Mouse (Mus musculus): ENCODE data around the gene Trpc4ap. TPM values are rescaled to one million over a fixed set of nuclear protein-coding genes. Genes with fewer than 3 reads are reported as not detected.

The Trpc4ap gene
- polyA plus RNA-seq, 1 experiment from 2014 or later, result 115 TPM

DNA sequence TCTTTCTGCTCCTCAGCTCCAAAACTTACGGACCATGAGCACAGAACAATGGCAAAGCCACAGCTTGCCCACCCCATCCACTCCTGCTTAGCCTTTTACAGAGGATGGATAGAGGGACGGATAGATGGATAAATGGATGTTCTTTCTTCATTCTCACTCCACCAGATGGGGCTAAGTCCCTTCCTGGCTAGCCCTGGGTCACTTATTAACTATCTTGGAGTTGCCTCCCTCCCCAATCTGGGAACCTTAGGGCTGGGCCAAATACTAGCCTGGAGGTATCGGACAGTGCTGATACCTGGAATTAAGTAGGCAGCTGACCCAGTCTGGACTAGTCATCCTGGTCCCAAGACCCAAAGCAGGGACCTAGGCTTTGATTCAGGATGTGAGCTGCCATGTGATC is 88.5 kb downstream of the Trpc4ap start:
- 60% methylated on average over 3 of the region's 3 CpGs for WGBS
- H3K9me3 ChIP-seq, result no peaks in the 10 kb centered on the region
- H3K4me2 ChIP-seq, result no peak overlapping the region
- H3K27ac ChIP-seq, result no peak overlapping the region
- no peaks in the 10 kb centered on the region for H3K36me3 ChIP-seq
- H3K27me3 ChIP-seq (replicated peaks), result no peaks in the 10 kb centered on the region
- no peak overlapping the region for H3K9ac ChIP-seq
- no peaks in the 10 kb centered on the region for H3K4me1 ChIP-seq
- ATAC-seq (ENCODE audit: insufficient read depth, low FRiP score, low read depth), result peak; percentile 31; the same call in 1 of the 2 replicates
- H3K4me3 ChIP-seq (replicated peaks), result no peak overlapping the region

GRCm38 (mm10) chr2:155595516-155595915 is 96.7 kb downstream of the Trpc4ap start:
- WGBS, result 77% methylated on average over 6 of the region's 6 CpGs
- H3K4me2 ChIP-seq, result no peak overlapping the region
- H3K9me3 ChIP-seq, result no peaks in the 10 kb centered on the region
- H3K4me1 ChIP-seq, result peaks cover 5% of the 10 kb centered on the region; the same call in 1 of the 2 replicates
- no peak overlapping the region for H3K27ac ChIP-seq
- no peaks in the 10 kb centered on the region for H3K36me3 ChIP-seq
- no peaks in the 10 kb centered on the region for H3K27me3 ChIP-seq (replicated peaks)
- no peak for ATAC-seq (ENCODE audit: insufficient read depth, low FRiP score, low read depth)
- no peak overlapping the region for H3K9ac ChIP-seq
- no peak overlapping the region for H3K4me3 ChIP-seq (replicated peaks)

DNA sequence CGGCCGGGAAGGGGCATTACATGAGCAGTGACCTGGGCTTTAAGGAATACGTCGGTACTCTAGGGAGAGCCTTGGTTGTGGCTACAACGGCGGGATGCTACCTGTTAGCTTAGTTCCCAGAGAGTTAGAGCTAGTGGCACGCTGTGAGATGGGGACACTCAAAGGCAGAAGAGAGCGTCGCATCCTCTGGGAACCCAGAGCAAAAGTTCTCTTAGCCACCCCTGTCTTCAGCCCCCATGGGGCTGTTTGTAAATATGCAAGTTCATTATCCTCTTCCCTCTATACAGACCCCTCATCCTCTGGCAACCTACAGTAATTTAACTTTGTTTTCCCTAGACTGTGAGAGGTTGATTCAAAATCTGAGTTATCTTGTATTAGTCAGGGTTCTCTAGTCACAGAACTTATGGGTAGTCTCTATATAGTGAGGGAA is 99.3 kb downstream of the Trpc4ap start:
- Histone ChIP-seq H3K9me3 (no peaks in the 10 kb centered on the region), H3K36me3 (no peaks in the 10 kb centered on the region), H3K27ac (peak overlapping the region; percentile 64; the same call in 1 of the 2 replicates), H3K4me1 (peaks cover 5% of the 10 kb centered on the region; the same call in 1 of the 2 replicates), H3K4me2 (peak overlapping the region; percentile 76), H3K4me3 (replicated peaks) (peak overlapping the region; percentile 68), H3K9ac (no peak overlapping the region), H3K27me3 (replicated peaks) (no peaks in the 10 kb centered on the region)
- ATAC-seq (ENCODE audit: insufficient read depth, low FRiP score, low read depth), result no peak
- under 1% methylated on average over 9 of the region's 9 CpGs for WGBS

- H3K4me1 ChIP-seq, result peaks cover 5% of the 10 kb centered on the region; the same call in 1 of the 2 replicates
- no peaks in the 10 kb centered on the region for H3K9me3 ChIP-seq
- ATAC-seq (ENCODE audit: insufficient read depth, low FRiP score, low read depth), result peak; percentile 92
- H3K4me2 ChIP-seq, result peak within 1 kb of the TSS; percentile 76
- WGBS, result under 1% methylated on average over 53 of the region's 53 CpGs
- H3K27ac ChIP-seq, result peak within 1 kb of the TSS; percentile 85
- peak within 1 kb of the TSS; percentile 52; the same call in 1 of the 2 replicates for H3K9ac ChIP-seq
- H3K4me3 ChIP-seq (replicated peaks), result peak within 1 kb of the TSS; percentile 68
- no peaks in the 10 kb centered on the region for H3K36me3 ChIP-seq
- no peaks in the 10 kb centered on the region for H3K27me3 ChIP-seq (replicated peaks)
Measured at GRCm38 (mm10) chr2:155592137-155592853, 99.9 kb downstream of the Trpc4ap start, which contains the start of gene Gss. TSS of gene Gss (minus strand) at chr2:155592810.

DNA sequence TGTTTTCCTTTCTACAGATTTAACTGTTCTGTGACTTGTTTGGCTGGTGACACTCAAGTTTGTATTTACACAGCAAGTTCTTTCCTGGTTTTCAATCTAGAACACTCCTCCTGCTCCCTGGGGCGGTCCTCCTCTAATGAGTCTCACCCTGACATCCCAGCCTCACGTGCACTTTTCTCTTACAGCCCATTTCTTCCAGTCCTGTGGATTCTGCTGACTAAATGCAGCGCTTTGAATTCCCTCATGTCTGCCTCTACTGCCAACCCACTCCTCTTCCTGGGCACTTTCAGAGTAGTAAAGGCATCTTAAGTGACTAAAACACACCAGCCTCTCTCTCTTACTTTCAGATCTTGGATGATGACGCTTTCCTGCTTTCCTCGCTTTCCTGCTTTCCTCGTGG is 100.5 kb downstream of the Trpc4ap start:
- Histone ChIP-seq H3K36me3 (no peaks in the 10 kb centered on the region), H3K4me1 (peaks cover 5% of the 10 kb centered on the region; the same call in 1 of the 2 replicates), H3K27me3 (replicated peaks) (no peaks in the 10 kb centered on the region), H3K4me2 (peak overlapping the region; percentile 76), H3K4me3 (replicated peaks) (peak overlapping the region; percentile 68), H3K27ac (peak overlapping the region; percentile 85), H3K9me3 (no peaks in the 10 kb centered on the region), H3K9ac (peak overlapping the region; percentile 52; the same call in 1 of the 2 replicates)
- WGBS, result 6% methylated on average over 6 of the region's 6 CpGs
- no peak for ATAC-seq (ENCODE audit: insufficient read depth, low FRiP score, low read depth)

DNA sequence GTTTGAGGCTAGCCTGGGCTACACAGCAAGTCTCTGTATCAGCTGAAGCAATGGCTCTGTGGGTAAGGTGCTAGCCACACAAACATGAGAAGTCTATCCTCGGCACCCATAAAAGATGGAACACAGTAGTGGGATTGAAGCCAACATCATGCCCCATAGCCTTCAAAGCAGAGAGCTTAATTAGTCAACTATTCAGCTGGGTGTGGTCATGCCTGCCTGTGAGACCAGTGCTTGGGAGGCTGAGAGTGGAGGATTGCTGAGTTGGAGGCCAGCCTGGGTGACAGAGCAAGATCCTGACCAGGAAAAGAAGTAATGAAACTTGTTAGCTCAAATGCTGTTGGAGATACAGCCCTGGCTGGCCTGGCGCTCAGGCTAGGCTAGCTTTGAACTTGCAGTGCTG is 101.3 kb downstream of the Trpc4ap start:
- no peaks in the 10 kb centered on the region for H3K9me3 ChIP-seq
- no peaks in the 10 kb centered on the region for H3K36me3 ChIP-seq
- H3K9ac ChIP-seq, result no peak overlapping the region
- no peak overlapping the region for H3K4me3 ChIP-seq (replicated peaks)
- no peak for ATAC-seq (ENCODE audit: insufficient read depth, low FRiP score, low read depth)
- H3K27me3 ChIP-seq (replicated peaks), result no peaks in the 10 kb centered on the region
- 0 out of 2 replicates have a peak overlapping the region, but pooled peaks have one; percentile 21 for H3K27ac ChIP-seq
- no peak overlapping the region for H3K4me2 ChIP-seq
- 88% methylated on average over 2 of the region's 2 CpGs for WGBS
- H3K4me1 ChIP-seq, result peaks cover 5% of the 10 kb centered on the region; the same call in 1 of the 2 replicates

DNA sequence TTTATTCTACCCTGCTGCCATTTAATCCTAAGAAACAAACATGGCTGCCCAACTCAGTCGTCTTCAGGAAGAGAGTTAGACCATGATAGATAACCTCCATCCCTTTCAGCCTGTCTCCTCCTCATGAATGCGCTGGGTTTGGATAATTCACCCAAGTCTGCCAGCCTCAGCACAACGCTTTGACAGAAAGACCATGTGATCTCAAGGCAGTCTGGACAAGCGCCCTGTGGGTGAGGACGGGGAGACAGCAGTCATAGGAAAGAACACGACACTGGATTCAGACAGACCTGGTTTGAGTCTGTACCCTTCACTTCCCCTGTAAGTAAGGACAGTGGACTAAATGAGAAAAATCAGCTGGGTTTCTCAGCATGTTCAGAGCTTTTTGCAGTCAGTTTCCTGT is 102.7 kb downstream of the Trpc4ap start:
- Histone ChIP-seq H3K27me3 (replicated peaks) (no peaks in the 10 kb centered on the region), H3K4me2 (no peak overlapping the region), H3K4me1 (peaks cover 5% of the 10 kb centered on the region; the same call in 1 of the 2 replicates), H3K27ac (no peak overlapping the region), H3K9ac (no peak overlapping the region), H3K36me3 (no peaks in the 10 kb centered on the region), H3K9me3 (no peaks in the 10 kb centered on the region), H3K4me3 (replicated peaks) (no peak overlapping the region)
- ATAC-seq (ENCODE audit: insufficient read depth, low FRiP score, low read depth), result no peak
- 76% methylated on average over 6 of the region's 6 CpGs for WGBS

DNA sequence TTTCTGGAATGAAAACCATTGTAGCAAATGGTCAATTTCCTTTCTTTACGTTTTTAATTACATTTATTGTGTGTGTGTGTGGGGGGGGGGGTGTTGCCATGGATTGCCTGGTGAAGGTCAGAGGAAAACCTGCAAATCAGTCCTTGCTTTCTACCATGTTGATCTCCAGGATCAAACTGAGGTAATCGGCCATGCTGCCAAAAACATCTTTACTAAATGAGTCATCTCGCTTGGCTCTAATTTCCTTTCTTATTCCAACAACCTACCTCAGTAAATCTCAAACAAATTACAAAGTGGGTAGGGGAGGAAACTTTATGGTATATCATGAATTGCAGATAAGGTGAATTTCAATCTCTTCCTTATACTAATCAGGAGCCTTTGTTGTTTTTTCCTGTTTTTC is 104.0 kb downstream of the Trpc4ap start:
- Histone ChIP-seq H3K9me3 (no peaks in the 10 kb centered on the region), H3K36me3 (no peaks in the 10 kb centered on the region), H3K27ac (no peak overlapping the region), H3K27me3 (replicated peaks) (no peaks in the 10 kb centered on the region), H3K4me2 (no peak overlapping the region), H3K4me1 (peaks cover 5% of the 10 kb centered on the region; the same call in 1 of the 2 replicates), H3K9ac (no peak overlapping the region), H3K4me3 (replicated peaks) (no peak overlapping the region)
- no peak for ATAC-seq (ENCODE audit: insufficient read depth, low FRiP score, low read depth)
- 77% methylated on average over 3 of the region's 3 CpGs for WGBS

- Histone ChIP-seq H3K9ac (no peak overlapping the region), H3K27ac (no peak overlapping the region), H3K4me2 (no peak overlapping the region), H3K27me3 (replicated peaks) (no peaks in the 10 kb centered on the region), H3K4me1 (no peaks in the 10 kb centered on the region), H3K4me3 (replicated peaks) (no peak overlapping the region), H3K9me3 (no peaks in the 10 kb centered on the region), H3K36me3 (no peaks in the 10 kb centered on the region)
- WGBS, result 64% methylated on average over 10 of the region's 10 CpGs
- ATAC-seq (ENCODE audit: insufficient read depth, low FRiP score, low read depth), result no peak
Measured at GRCm38 (mm10) chr2:155585486-155585885, 106.7 kb downstream of the Trpc4ap start.

- H3K4me1 ChIP-seq, result no peaks in the 10 kb centered on the region
- ATAC-seq (ENCODE audit: insufficient read depth, low FRiP score, low read depth), result no peak
- no peak overlapping the region for H3K27ac ChIP-seq
- 88% methylated on average over 9 of the region's 9 CpGs for WGBS
- H3K36me3 ChIP-seq, result no peaks in the 10 kb centered on the region
- no peak overlapping the region for H3K4me3 ChIP-seq (replicated peaks)
- no peaks in the 10 kb centered on the region for H3K27me3 ChIP-seq (replicated peaks)
- H3K9me3 ChIP-seq, result no peaks in the 10 kb centered on the region
- H3K9ac ChIP-seq, result no peak overlapping the region
- H3K4me2 ChIP-seq, result no peak overlapping the region
Measured at GRCm38 (mm10) chr2:155585082-155585481, 107.1 kb downstream of the Trpc4ap start.
